In genomic region chr10:84060492-84061218, GRCm38 (mm10) we compare ENCODE assay signal across 8 mouse cellular contexts.
DNase-seq lines count a peak whose midpoint lies in the region; ATAC-seq and TF ChIP-seq lines count a peak whose summit lies in the region.

No protein-coding gene starts in this region.

- no peaks in the 10 kb centered on the region for H3K27me3 ChIP-seq in forebrain, embryonic 13.5 days
- H3K27me3 ChIP-seq in heart, embryonic 14.5 days (ENCODE audit: control insufficient read depth, insufficient read depth, low read length): no peaks in the 10 kb centered on the region
- H3K27me3 ChIP-seq in limb, embryonic 14.5 days (ENCODE audit: control insufficient read depth, insufficient read depth, low read length): no peaks in the 10 kb centered on the region
- no peaks in the 10 kb centered on the region for H3K27me3 ChIP-seq in midbrain, embryonic 14.5 days (ENCODE audit: control insufficient read depth, insufficient read depth, low read length)

- no peaks in the 10 kb centered on the region for H3K36me3 ChIP-seq in forebrain, embryonic 13.5 days (ENCODE audit: poor library complexity, severe bottlenecking)
- H3K36me3 ChIP-seq in heart, embryonic 14.5 days (ENCODE audit: control insufficient read depth, insufficient read depth, low read length): no peaks in the 10 kb centered on the region
- no peaks in the 10 kb centered on the region for H3K36me3 ChIP-seq in limb, embryonic 14.5 days (ENCODE audit: control insufficient read depth, insufficient read depth, low read length)
- H3K36me3 ChIP-seq in midbrain, embryonic 14.5 days (ENCODE audit: control insufficient read depth, insufficient read depth, low read length): no peaks in the 10 kb centered on the region

- DNase-seq in urinary bladder, postnatal 25 days (ENCODE audit: low spot score): peak; percentile 26
- DNase-seq in urinary bladder, adult 2 months (ENCODE audit: low spot score): no peak
- DNase-seq in kidney, postnatal 10 days: peak; percentile 91
- DNase-seq in limb, embryonic 14.5 days (ENCODE audit: low spot score): peak; percentile 59
- DNase-seq in midbrain, embryonic 14.5 days: peak; percentile 68
- DNase-seq in testis, postnatal 10 days (ENCODE audit: low spot score): peak; percentile 67

- H3K4me2 ChIP-seq in forebrain, embryonic 13.5 days: peak overlapping the region; percentile 19
- H3K4me2 ChIP-seq in heart, embryonic 14.5 days (ENCODE audit: low read length): peak overlapping the region; percentile 38
- no peak overlapping the region; the same call in 1 of the 2 replicates for H3K4me2 ChIP-seq in limb, embryonic 14.5 days (replicated peaks; ENCODE audit: low read depth, low read length, severe bottlenecking)
- no peak overlapping the region for H3K4me2 ChIP-seq in midbrain, embryonic 14.5 days (ENCODE audit: low read length)

- TF ChIP-seq POLR2A in limb, embryonic 14.5 days (IDR thresholded peaks at IDR 0.05; ENCODE audit: borderline replicate concordance, extremely low read depth, insufficient read depth, insufficient read length): no peak

- no peak overlapping the region for H3K9ac ChIP-seq in forebrain, embryonic 13.5 days
- peak overlapping the region; percentile 45 for H3K9ac ChIP-seq in heart, embryonic 14.5 days (ENCODE audit: low read length)
- H3K9ac ChIP-seq in limb, embryonic 14.5 days (ENCODE audit: low read depth, low read length, severe bottlenecking): no peak overlapping the region
- H3K9ac ChIP-seq in midbrain, embryonic 14.5 days (replicated peaks; ENCODE audit: low read length): no peak overlapping the region

- no peak overlapping the region for H3K4me3 ChIP-seq in forebrain, embryonic 13.5 days
- H3K4me3 ChIP-seq in heart, embryonic 14.5 days (ENCODE audit: control insufficient read depth in 1 of 2, insufficient read depth in 1 of 2, low read depth in 1 of 2, low read length in 2 of 2): no peak overlapping the region
- no peak overlapping the region for H3K4me3 ChIP-seq in limb, embryonic 14.5 days (replicated peaks; ENCODE audit: low read length)
- H3K4me3 ChIP-seq in midbrain, embryonic 14.5 days (replicated peaks; ENCODE audit: low read depth, low read length): no peak overlapping the region

- peaks cover 22% of the 10 kb centered on the region for H3K4me1 ChIP-seq in forebrain, embryonic 13.5 days
- H3K4me1 ChIP-seq in heart, embryonic 14.5 days (ENCODE audit: control insufficient read depth in 2 of 2, insufficient read depth in 2 of 2, low read length in 2 of 2): peaks cover 25 to 26% of the 10 kb centered on the region in 2 experiments
- peaks cover 15% of the 10 kb centered on the region for H3K4me1 ChIP-seq in limb, embryonic 14.5 days (ENCODE audit: control insufficient read depth, insufficient read depth, low read length)
- H3K4me1 ChIP-seq in midbrain, embryonic 14.5 days (ENCODE audit: control insufficient read depth, insufficient read depth, low read length): peaks cover 17% of the 10 kb centered on the region

- no peaks in the 10 kb centered on the region for H3K9me3 ChIP-seq in forebrain, embryonic 13.5 days (replicated peaks)
- no peaks in the 10 kb centered on the region for H3K9me3 ChIP-seq in heart, embryonic 14.5 days (ENCODE audit: control insufficient read depth, low read length)
- H3K9me3 ChIP-seq in limb, embryonic 14.5 days (ENCODE audit: control insufficient read depth, low read length): no peaks in the 10 kb centered on the region
- no peaks in the 10 kb centered on the region for H3K9me3 ChIP-seq in midbrain, embryonic 14.5 days (ENCODE audit: control insufficient read depth, low read length)

- H3K27ac ChIP-seq in forebrain, embryonic 13.5 days: peak overlapping the region; percentile 82
- peak overlapping the region; percentile 94 to 96 for H3K27ac ChIP-seq in heart, embryonic 14.5 days (replicated peaks in 1 of 2; ENCODE audit: control insufficient read depth in 1 of 2, insufficient read depth in 1 of 2, low read depth in 2 of 2, low read length in 2 of 2)
- 0 out of 2 replicates have a peak overlapping the region, but pooled peaks have one; percentile 1 for H3K27ac ChIP-seq in limb, embryonic 14.5 days (replicated peaks; ENCODE audit: low read depth, low read length)
- H3K27ac ChIP-seq in midbrain, embryonic 14.5 days (replicated peaks; ENCODE audit: low read depth, low read length): peak overlapping the region; percentile 60

- ATAC-seq in forebrain, embryonic 13.5 days: peak; percentile 88
- peak; percentile 92 for ATAC-seq in heart, embryonic 14.5 days (ENCODE audit: insufficient number of reproducible peaks, insufficient read depth, low FRiP score, low read depth)
- ATAC-seq in limb, embryonic 14.5 days (ENCODE audit: low FRiP score, low read depth): peak; percentile 67; the same call in 1 of the 2 replicates
- peak; percentile 74; the same call in 1 of the 2 replicates for ATAC-seq in midbrain, embryonic 14.5 days (ENCODE audit: low FRiP score, low TSS enrichment)

- 6% methylated on average over 7 of the region's 7 CpGs for WGBS in forebrain, embryonic 13.5 days
- 6% methylated on average over 7 of the region's 7 CpGs for WGBS in heart, embryonic 14.5 days
- 34% methylated on average over 7 of the region's 7 CpGs for WGBS in limb, embryonic 14.5 days
- WGBS in midbrain, embryonic 14.5 days: 3% methylated on average over 7 of the region's 7 CpGs

Comparison
In these comparisons a context has a peak if more than half of its experiments do, and no peak if none do; other contexts are left out.
1. H3K27ac ChIP-seq: peak in every context shown above with its lines; median percentile 95 in heart, embryonic 14.5 days; 82 in forebrain, embryonic 13.5 days; 60 in midbrain, embryonic 14.5 days; 1 in limb, embryonic 14.5 days.
2. H3K4me2 ChIP-seq: peak in forebrain, embryonic 13.5 days (single experiment) and heart, embryonic 14.5 days (single experiment); none in limb, embryonic 14.5 days (single experiment) and midbrain, embryonic 14.5 days (single experiment).
3. Peak in every context shown above with its lines, with median percentiles within 50 percentile points of each other: ATAC-seq.